Mouse (Mus musculus) lung, postnatal 0 days (tissue): Measurements from ENCODE around the gene Pcca.

Experiments
- CTCF ChIP-seq: IDR thresholded peaks from 2 replicates; pipeline ENCODE4 v1.5.1; 2016; ENCODE audit warnings: antibody characterized with exemption, mild to moderate bottlenecking
- EP300 ChIP-seq: IDR thresholded peaks from 2 replicates; pipeline ENCODE4 v1.6.1; 2016; ENCODE audit warnings: antibody characterized with exemption, mild to moderate bottlenecking, control low read depth

DNA sequence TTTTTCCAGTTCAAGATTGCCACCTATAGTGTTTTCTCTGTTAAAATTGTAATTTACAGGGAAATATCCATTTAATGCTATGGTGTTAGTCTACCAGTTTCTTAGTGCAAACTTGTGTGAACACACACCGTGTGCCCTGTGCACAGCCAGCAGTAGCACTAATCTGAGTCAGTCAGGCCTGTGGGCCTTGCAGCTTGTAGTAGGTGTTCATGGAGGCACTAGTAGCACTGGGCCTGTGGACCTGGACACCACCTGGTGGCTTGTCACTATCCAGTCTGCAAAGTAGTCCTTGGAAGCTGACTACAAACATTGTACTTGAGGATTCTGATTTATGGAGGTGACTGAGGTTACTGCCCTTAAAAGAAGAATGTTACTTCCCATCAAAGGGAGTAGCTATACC is 300.6 kb downstream of the Pcca start:
- TF ChIP-seq CTCF (no peak), EP300 (no peak)
